Mouse (Mus musculus): ENCODE results near the gene Ing1. TPM values are rescaled to one million over a fixed set of nuclear protein-coding genes. Genes with fewer than 3 reads are reported as not detected.

The Ing1 gene
- total RNA-seq (2023; ENCODE audit: inconsistent age): 52.6 to 72.8 TPM (median 61.3 TPM) in 4 replicates

DNA sequence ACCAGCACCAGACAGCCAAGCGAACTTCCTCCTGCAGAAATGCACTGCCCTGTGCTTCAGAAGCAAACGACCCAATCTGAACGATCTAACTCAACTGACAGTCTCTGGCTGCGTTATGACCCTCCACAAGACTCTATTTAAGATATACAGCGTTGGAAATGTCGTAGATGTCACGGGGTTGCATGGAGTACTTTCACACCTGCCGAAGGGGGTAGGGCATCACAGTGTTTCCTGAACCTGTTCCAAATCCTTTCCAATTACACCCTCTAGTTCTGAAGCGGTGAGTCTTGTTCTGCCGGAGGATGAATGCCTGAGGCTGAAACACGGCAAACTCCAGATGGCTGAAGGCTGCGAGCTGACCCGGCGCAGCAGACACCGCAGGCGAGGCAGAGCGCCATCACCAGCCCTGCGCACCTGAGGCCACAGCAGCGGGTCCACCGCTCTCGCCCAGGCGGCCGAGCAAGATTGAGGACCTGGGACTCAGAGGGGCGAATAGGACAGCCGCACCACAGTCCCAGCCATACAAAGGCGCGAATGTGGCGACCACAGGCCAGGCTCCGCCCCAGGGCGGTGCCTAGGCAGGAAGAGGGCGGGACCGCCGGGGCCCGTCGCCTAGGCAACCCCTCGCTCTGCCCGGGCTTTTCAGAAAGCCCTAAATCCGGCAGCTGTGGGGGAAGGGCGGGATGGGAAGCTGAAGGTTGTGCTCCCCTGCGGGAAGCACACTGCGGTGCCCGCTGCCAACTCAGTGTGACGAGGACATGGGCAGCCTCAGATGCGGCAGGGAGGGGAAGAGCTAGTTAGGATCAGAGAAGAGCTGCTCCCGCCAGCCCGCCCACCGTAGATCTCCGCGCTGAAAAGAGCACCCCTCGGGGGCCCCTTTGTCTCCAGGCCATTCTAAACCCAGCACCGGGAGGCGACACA is at the start of gene Ing1:
Gene Ing1, plus strand, starts transcription at position 773 of the 921 bp plus-strand sequence.

DNA sequence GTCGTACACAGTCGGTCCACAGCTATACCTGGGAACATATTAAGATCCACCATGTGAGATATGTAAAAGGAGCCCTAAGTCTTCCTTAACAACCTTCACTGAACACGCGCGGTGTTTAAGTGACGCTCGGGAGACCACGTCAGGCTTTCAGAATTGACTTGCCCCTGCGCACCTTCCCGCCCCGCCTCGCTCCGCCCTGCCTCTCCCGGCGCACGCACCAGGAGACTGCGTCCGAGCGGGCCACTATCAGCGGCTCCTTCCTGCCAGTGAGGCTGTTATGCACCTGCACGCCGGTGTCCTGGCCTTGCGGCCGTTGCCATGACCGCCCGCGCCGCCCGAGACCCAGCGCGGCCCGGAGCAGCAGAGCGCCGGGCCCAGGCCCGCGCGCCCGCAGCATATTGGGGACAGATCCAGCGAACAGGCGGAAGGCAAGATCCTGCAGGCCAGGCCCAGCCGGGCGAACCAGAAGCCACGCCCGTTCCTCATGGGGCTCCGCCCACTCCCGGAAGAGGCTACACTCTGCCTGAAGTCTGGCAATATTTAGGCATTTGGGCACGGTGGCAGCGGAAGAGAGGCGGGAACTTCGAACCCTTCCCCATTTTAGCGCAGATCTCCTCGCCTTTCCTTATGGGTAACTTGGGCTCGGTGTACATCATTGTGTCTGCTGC is 5.0 kb upstream of the Ing1 start, which contains the start of gene Cars2:
Gene Cars2, minus strand, starts transcription at position 503 of the 668 bp plus-strand sequence.

Other genes with a start within 250 kb of the Ing1 start
- gene Col4a2, start 242.8 kb upstream of the Ing1 start, total RNA-seq (2023; ENCODE audit: inconsistent age): 0.12 to 0.13 TPM in 2 of 4 replicates, not detected in the others
- 0.16 to 0.90 TPM (median 0.52 TPM) in 4 replicates for gene Col4a1, start 242.7 kb upstream of the Ing1 start, total RNA-seq (2023; ENCODE audit: inconsistent age)
- gene Rab20, start 76.9 kb upstream of the Ing1 start, total RNA-seq (2023; ENCODE audit: inconsistent age): 7.5 to 12.7 TPM (median 11.1 TPM) in 4 replicates
- gene Naxd, start 58.1 kb upstream of the Ing1 start, total RNA-seq (2023; ENCODE audit: inconsistent age): 23.5 to 37.8 TPM (median 33.4 TPM) in 4 replicates
- gene Cars2, start 4.8 kb upstream of the Ing1 start, total RNA-seq (2023; ENCODE audit: inconsistent age): 33.7 to 37.1 TPM (median 35.1 TPM) in 4 replicates
- 88.6 to 100 TPM (median 95.4 TPM) in 4 replicates for gene Ankrd10, start 80.2 kb downstream of the Ing1 start, total RNA-seq (2023; ENCODE audit: inconsistent age)
- gene 1700016D06Rik, start 145.5 kb downstream of the Ing1 start, total RNA-seq (2023; ENCODE audit: inconsistent age): not detected in 4 replicates
- 52.9 to 54.5 TPM (median 53.3 TPM) in 4 replicates for gene Arhgef7, start 172.2 kb downstream of the Ing1 start, total RNA-seq (2023; ENCODE audit: inconsistent age)

Data from B cell, adult (primary cell).